Mouse (Mus musculus): ENCODE results near the gene Abca3.

Abca3 gene

GRCm38 (mm10) chr17:24351760-24352357 lies at the start of gene Abca3:
TSS of gene Abca3 (plus strand) at chr17:24351950.
- DNase-seq, result peak; percentile 98

GRCm38 (mm10) chr17:24307500-24307899 lies 44.2 kb upstream of the Abca3 start:
- peak; percentile 59 for DNase-seq

- DNase-seq, result no peak
Observed at GRCm38 (mm10) chr17:24320826-24321225, 30.9 kb upstream of the Abca3 start.

DNA sequence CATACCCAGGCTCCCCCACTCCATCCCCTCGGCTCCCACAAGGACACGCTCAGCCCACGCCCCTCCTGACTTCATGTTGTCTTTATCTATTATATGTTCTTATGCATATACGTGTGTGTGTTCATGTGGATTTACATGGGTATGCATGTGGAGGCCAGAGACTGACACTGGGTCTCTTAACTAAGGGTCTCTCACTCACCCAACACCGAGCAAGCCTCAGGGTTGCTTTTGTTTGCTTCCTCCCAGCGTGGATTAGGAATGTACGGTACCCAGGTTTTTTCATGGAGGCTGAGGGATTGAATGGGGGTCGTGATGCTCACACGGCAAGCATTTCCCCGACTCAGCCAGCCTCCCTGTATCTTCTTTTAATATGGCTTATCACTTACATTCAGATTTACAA lies 26.7 kb upstream of the Abca3 start:
- DNase-seq, result no peak

GRCm38 (mm10) chr17:24327656-24328055 lies 24.1 kb upstream of the Abca3 start:
- DNase-seq, result no peak

GRCm38 (mm10) chr17:24344672-24345071 lies 7.1 kb upstream of the Abca3 start:
- DNase-seq, result no peak

- no peak for DNase-seq
Observed at GRCm38 (mm10) chr17:24346831-24347230, 4.9 kb upstream of the Abca3 start.

GRCm38 (mm10) chr17:24349176-24349575 lies 2.6 kb upstream of the Abca3 start:
- DNase-seq, result peak; percentile 7

GRCm38 (mm10) chr17:24350926-24351759 lies 607 bp upstream of the Abca3 start, which contains the start of gene Abca17:
TSS of gene Abca17 (minus strand) at chr17:24351068.
- peak; percentile 38 for DNase-seq

- no peak for DNase-seq
Observed at GRCm38 (mm10) chr17:24352370-24353194, 832 bp downstream of the Abca3 start.

DNA sequence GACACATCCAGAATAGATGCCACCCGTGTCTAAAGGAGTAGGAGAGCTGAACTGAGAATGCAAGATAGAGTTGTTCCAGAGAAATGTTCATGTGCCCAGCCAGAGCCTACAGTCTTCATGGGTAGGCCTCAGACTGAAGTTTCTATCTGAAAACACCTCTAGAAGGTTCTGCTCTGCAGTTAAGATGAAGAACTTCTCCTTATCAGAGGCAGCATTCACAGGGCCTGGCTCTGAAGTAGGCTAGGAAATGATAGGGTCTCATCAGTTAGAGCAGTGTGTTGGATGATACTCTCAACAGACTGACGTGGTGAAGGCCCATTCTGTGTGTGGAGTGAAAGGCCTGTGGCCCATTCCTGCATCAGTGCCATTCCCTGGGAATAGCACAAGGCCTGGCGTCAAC lies 2.2 kb downstream of the Abca3 start:
- DNase-seq, result no peak

- DNase-seq, result no peak
Observed at GRCm38 (mm10) chr17:24355284-24355683, 3.5 kb downstream of the Abca3 start.

DNA sequence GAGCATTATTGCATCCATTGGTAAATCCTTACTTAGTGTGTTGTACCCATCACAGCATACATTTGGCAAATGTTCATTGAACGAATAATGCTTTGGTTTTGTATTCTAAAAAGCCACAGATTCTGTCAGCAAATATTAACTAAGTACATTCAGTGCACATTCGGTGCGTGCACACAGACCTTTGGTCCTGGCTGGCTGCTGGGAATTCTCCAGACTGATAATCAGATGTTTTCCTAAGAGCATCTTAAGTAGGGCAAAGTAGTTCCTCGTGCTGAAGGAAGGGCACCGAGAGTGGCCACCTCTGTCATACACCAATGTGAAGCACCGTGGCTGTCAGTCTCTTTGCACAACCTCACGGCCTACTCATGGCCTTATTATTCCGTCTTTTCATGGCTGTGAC lies 7.3 kb downstream of the Abca3 start:
- no peak for DNase-seq

DNA sequence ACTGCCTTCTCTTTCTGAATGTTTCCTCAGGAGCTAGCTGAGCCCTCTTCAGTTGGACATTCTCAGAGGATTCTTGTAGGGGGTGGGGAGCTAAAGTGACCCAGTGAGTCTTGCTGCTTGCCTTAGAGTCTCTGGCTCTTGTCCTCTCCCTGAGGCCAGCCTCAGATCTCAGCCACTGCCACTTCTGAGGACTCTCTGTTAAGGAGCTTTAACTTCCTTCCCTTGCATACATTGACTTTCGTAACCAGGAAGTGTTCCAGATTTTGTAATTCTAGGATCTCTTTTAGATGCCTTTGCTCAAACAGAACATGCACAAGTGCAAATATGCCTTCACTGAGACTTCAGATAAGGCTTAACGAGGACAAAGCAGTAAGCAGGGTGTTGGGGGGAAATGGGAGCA lies 8.2 kb downstream of the Abca3 start:
- no peak for DNase-seq

GRCm38 (mm10) chr17:24360841-24361240 lies 9.1 kb downstream of the Abca3 start:
- no peak for DNase-seq

DNA sequence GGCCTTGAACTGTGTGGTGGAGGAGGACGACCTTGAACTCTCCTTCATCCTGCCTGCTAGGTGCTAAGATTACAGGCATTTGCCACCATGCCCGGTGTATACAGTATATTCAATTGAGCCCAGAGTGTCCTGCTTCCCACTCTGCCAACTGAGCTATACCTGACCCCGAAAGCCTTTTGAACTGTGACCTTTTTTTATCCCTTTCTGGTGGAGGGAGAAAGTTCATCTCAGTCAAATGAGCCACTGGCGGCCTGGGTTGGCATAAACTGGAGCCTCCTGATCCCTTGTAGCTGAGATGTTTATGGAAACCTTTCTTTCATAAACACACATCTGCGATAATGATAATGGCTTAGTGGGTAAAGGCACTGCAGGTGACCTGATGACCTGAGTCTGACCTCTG lies 9.5 kb downstream of the Abca3 start:
- DNase-seq, result no peak

DNA sequence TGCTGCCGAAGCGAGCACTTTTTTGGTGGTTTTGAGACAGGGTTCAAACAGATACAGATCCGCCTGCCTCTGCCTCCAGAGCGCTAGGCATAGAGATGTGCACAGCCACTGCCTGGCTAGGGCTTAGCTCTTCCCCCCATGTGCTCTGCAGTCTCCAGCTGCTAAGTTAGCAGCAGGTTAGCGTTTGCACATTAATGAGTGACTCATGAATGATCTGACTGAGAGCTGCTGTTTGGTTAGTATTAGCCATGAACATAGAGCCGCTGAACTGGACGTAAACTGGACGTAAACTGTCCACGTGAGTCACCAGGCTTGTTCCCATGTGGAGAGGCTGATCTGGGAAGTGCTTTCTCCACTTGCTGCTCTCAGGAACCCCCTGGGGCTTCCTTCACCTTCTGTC lies 10.8 kb downstream of the Abca3 start:
- DNase-seq, result no peak

DNA sequence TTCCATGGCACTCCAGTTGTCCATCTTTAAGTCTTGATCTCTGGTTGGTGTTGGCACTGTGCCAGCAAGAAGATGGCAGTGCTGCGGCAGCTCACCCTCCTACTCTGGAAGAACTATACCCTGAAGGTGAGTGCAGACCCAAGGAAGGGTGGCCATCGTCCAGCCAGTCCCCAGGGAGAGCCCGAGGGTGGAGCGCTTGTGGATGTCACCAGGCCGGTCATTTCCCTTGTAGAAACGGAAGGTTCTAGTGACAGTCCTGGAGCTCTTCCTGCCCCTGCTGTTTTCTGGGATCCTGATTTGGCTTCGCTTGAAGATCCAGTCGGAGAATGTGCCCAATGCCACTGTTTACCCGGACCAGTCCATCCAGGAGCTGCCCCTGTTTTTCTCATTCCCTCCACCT lies 12.7 kb downstream of the Abca3 start:
- DNase-seq, result no peak

DNA sequence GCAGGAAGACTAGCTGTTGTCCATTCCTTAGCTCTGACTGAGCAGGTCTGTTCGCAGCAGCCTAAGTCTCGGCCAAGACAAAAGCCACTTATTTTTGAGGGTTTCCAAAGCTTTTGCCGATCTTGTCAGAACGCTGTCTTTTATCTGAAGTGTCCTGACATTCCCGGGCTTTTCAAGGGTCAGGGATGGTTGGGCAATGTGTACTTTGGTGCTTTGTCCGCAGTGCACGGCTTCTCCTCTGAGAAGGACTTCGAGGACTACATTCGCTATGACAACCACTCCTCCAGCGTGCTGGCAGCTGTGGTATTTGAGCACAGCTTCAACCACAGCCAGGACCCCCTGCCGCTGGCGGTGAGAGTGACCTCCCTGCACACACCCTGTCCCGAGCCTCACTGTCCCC lies 14.1 kb downstream of the Abca3 start:
- no peak for DNase-seq

DNA sequence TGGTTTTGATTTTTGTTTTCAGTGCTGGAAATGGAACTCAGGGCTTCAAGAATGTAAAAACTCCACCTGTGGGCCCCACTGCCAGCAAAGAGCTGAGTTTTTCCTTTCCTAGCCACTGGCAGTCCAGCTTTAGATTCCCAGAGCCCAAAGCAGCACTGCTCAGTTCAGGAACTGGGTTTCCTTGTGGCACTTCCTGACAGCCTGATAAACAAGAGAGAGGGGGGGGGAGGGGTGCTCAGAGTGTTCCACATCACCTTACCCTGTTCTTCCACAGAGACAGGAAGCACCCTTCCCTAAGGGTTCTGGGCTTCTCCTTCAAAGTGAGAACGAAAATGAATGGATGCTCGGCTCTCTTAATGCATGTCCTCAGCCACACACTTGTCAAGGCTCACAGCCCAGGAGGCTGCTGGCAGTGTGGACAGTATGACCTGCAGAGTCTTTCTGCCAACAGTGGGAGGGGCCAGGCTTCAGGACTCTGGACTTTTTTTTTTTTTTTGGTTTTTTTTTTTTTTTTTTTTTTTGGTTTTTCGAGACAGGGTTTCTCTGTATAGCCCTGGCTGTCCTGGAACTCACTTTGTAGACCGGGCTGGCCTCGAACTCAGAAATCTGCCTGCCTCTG lies 23.5 kb downstream of the Abca3 start:
- DNase-seq, result no peak

GRCm38 (mm10) chr17:24375886-24376285 lies 24.1 kb downstream of the Abca3 start:
- DNase-seq, result no peak

DNA sequence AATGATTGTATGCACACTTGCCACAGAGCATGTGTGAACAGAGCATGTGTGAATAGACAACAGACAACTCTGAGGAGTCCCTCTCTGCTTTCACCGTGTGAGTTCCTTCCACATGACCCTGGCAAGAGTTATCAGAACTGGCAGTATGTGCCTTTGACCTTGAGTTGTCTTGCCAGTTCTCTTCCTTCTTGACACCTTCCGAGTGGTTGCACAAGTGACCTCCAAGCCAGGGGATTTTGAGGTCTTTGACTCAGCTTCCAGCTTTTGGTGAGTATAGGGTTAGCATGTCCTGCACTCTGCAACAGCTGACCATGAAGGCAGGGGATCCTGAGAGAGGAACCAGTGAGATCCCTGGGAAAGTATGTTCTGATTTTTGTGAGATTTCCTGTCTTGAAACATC lies 26.7 kb downstream of the Abca3 start:
- no peak for DNase-seq

GRCm38 (mm10) chr17:24383789-24384188 lies 32.0 kb downstream of the Abca3 start:
- no peak for DNase-seq

All from retina, postnatal 1 day (tissue).